Mouse (Mus musculus): ENCODE data around the gene Eno3. TPM values are rescaled to one million over a fixed set of nuclear protein-coding genes. Genes with fewer than 3 reads are reported as not detected.

Eno3 gene
- polyA plus RNA-seq, 1 experiment, result 15.3 TPM

DNA sequence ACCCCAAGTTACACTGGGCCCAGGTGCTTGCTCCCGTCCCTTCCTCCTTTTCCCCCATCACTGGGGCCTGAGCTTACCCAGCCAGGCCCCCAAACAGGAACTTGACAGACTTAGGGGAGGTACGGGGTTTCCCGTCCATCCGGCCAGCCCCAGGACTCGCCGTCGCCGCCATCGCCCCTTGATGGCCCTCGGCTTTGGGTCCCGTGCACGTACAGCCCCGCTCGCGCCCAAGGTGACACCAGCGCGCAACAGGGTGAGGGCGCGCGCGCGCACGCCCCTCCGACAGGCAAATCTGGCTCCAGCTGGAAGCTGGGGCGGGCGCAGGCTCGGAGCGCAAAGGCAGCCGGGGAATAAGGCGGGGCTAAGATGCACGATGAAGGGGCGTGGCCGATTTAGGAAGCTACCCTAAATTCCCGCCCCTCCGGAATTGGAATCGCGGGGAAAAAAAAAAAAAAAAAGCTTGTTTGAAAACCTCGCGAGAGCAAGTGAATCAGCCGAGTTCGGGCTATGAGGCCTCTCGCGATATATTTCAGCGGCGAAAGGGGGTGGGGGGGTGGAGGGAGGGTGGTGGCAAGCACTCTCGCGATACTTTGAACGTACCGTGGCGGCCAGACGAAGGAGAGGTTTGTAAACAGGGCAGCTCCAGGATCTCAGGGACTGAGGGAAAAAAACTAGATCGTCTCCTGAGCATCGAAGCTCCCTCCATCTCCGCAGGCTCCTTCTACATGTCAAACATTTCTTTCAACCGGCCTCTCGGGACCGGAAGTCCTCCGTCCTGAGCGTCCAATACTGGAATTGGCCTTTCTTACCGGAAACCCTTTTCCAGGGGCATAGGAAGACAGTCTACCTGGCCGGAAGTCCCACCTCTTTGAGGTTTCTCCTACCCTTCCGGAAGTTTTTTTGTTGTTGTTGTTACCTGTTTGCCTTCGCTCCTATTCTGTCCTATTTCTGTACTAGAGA is 10.0 kb upstream of the Eno3 start, which contains the start of the genes Rnf167 and Slc25a11:
Gene Rnf167, plus strand, starts transcription at position 545 of the 960 bp plus-strand sequence.
Gene Slc25a11, minus strand, starts transcription at position 789 of the 960 bp plus-strand sequence.
- peaks cover 20% of the 10 kb centered on the region; the same call in 1 of the 2 replicates for H3K4me1 ChIP-seq (ENCODE audit: control insufficient read depth, insufficient read depth, insufficient read length)
- peak within 1 kb of the TSS; percentile 92 for H3K27ac ChIP-seq (ENCODE audit: insufficient read depth, low read length)
- DNase-seq (ENCODE audit: low read depth in 1 of 2, low spot score in 2 of 2), result peak; percentile 94 to 98
- no peaks in the 10 kb centered on the region for H3K27me3 ChIP-seq (ENCODE audit: control insufficient read depth, insufficient read depth, low read length)
- no peak for TF ChIP-seq CTCF (IDR thresholded peaks at IDR 0.05; ENCODE audit: extremely low read depth, insufficient read depth, insufficient read length, insufficient replicate concordance)
- TF ChIP-seq POLR2A (IDR thresholded peaks at IDR 0.05; ENCODE audit: low read depth, low read length), result peak; percentile 86
- peaks cover 35% of the 10 kb centered on the region for H3K36me3 ChIP-seq (ENCODE audit: control insufficient read depth, insufficient read depth, low read length)
- peak within 1 kb of the TSS; percentile 80 for H3K4me3 ChIP-seq (ENCODE audit: extremely low read depth, insufficient read depth, insufficient read length)
- under 1% methylated on average over 62 of the region's 63 CpGs for WGBS

DNA sequence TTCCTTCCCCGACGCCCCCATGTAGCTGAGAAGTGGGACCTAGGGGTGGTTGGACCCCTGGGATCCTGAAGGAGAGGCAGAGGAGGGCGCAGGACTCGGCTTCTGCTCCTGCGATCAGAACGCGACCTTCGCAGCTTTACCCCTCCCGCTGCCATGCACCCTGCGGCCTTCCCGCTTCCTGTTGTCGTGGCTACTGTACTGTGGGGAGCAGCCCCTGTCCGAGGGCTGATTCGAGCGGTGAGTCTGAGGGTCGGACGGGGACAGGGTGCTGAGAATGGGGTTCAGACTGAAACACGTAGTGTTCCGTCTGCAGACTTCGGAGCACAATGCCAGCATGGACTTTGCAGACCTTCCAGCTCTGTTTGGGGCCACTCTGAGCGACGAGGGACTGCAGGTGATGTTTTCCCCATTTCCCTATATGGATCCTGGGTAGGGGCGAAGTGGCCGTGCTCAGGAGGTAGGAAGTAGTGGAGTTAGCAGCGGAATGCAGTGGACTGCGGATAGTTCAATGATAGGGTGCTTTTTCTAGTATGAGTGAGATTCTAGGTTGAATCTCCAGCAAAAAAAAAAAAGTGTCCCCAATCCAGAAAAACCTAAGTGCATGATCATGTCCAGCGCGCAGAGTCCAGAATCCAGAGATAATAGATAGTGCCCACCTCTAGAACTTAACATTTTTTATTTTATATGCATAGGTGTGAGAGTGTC is 9.1 kb upstream of the Eno3 start:
- Histone ChIP-seq H3K27me3 (ENCODE audit: control insufficient read depth, insufficient read depth, low read length) (no peaks in the 10 kb centered on the region), H3K27ac (ENCODE audit: insufficient read depth, low read length) (peak overlapping the region; percentile 92), H3K4me1 (ENCODE audit: control insufficient read depth, insufficient read depth, insufficient read length) (peaks cover 20% of the 10 kb centered on the region; the same call in 1 of the 2 replicates), H3K4me3 (ENCODE audit: extremely low read depth, insufficient read depth, insufficient read length) (peak overlapping the region; percentile 80), H3K36me3 (ENCODE audit: control insufficient read depth, insufficient read depth, low read length) (peaks cover 44% of the 10 kb centered on the region)
- WGBS, result 3% methylated on average over 28 of the region's 28 CpGs
- TF ChIP-seq POLR2A (IDR thresholded peaks at IDR 0.05; ENCODE audit: low read depth, low read length) (peak; percentile 43), CTCF (IDR thresholded peaks at IDR 0.05; ENCODE audit: extremely low read depth, insufficient read depth, insufficient read length, insufficient replicate concordance) (no peak)
- DNase-seq (ENCODE audit: low read depth in 1 of 2, low spot score in 2 of 2), result peak in 1 of 2 experiments; percentile 55

DNA sequence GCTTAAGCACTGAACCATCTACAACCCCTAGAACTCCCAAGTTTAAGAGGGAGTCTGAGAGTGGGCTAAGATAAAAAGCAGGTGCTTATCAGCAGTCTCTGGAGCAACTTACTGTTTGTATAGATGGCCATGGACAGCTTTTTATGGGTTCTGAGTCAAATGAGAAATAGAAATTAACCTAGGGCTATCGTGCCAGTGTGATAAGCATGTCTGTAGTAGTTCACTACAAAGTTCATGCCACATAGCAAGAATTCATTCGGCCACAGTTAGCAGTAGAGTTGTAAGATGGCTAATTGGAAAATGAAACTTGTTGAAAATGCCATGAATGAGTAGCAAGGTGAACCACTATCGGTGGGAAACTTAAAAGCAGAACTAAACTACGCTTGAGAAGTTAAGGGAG is 8.5 kb upstream of the Eno3 start:
- H3K36me3 ChIP-seq (ENCODE audit: control insufficient read depth, insufficient read depth, low read length), result peaks cover 50% of the 10 kb centered on the region
- no peak for DNase-seq (ENCODE audit: low read depth in 1 of 2, low spot score in 2 of 2)
- no peaks in the 10 kb centered on the region for H3K27me3 ChIP-seq (ENCODE audit: control insufficient read depth, insufficient read depth, low read length)
- H3K27ac ChIP-seq (ENCODE audit: insufficient read depth, low read length), result peak overlapping the region; percentile 92
- no peak for TF ChIP-seq CTCF (IDR thresholded peaks at IDR 0.05; ENCODE audit: extremely low read depth, insufficient read depth, insufficient read length, insufficient replicate concordance)
- TF ChIP-seq POLR2A (IDR thresholded peaks at IDR 0.05; ENCODE audit: low read depth, low read length), result no peak
- WGBS, result 3% methylated on average over 4 of the region's 4 CpGs
- peaks cover 20% of the 10 kb centered on the region; the same call in 1 of the 2 replicates for H3K4me1 ChIP-seq (ENCODE audit: control insufficient read depth, insufficient read depth, insufficient read length)
- H3K4me3 ChIP-seq (ENCODE audit: extremely low read depth, insufficient read depth, insufficient read length), result peak overlapping the region; percentile 80

DNA sequence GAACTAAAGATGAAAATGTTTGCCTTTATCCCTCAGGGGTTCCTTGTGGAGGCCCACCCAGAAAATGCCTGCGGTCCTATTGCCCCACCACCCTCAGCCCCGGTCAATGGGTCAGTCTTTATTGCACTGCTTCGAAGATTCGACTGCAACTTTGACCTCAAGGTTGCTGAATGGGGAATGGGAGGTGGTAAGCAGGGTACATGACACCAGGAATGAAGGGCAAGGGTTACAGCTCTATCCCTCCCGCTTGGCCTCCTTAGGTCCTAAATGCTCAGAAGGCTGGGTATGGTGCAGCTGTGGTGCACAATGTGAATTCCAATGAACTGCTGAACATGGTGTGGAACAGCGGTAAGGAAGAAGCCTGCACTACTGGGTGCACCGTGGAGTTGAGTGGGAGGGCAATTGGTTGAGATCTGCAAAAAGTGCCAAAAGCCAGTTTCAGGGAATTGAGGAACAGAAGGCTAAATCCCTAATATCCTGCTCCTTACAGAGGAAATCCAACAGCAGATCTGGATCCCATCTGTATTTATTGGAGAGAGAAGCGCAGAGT is 7.7 kb upstream of the Eno3 start:
- WGBS, result 69% methylated on average over 8 of the region's 8 CpGs
- peak overlapping the region; percentile 57 for H3K27ac ChIP-seq (ENCODE audit: insufficient read depth, low read length)
- H3K36me3 ChIP-seq (ENCODE audit: control insufficient read depth, insufficient read depth, low read length), result peaks cover 53% of the 10 kb centered on the region
- peaks cover 20% of the 10 kb centered on the region; the same call in 1 of the 2 replicates for H3K4me1 ChIP-seq (ENCODE audit: control insufficient read depth, insufficient read depth, insufficient read length)
- no peak for TF ChIP-seq POLR2A (IDR thresholded peaks at IDR 0.05; ENCODE audit: low read depth, low read length)
- TF ChIP-seq CTCF (IDR thresholded peaks at IDR 0.05; ENCODE audit: extremely low read depth, insufficient read depth, insufficient read length, insufficient replicate concordance), result no peak
- H3K4me3 ChIP-seq (ENCODE audit: extremely low read depth, insufficient read depth, insufficient read length), result peak overlapping the region; percentile 80; the same call in 1 of the 2 replicates
- DNase-seq (ENCODE audit: low read depth in 1 of 2, low spot score in 2 of 2), result no peak
- H3K27me3 ChIP-seq (ENCODE audit: control insufficient read depth, insufficient read depth, low read length), result no peaks in the 10 kb centered on the region

DNA sequence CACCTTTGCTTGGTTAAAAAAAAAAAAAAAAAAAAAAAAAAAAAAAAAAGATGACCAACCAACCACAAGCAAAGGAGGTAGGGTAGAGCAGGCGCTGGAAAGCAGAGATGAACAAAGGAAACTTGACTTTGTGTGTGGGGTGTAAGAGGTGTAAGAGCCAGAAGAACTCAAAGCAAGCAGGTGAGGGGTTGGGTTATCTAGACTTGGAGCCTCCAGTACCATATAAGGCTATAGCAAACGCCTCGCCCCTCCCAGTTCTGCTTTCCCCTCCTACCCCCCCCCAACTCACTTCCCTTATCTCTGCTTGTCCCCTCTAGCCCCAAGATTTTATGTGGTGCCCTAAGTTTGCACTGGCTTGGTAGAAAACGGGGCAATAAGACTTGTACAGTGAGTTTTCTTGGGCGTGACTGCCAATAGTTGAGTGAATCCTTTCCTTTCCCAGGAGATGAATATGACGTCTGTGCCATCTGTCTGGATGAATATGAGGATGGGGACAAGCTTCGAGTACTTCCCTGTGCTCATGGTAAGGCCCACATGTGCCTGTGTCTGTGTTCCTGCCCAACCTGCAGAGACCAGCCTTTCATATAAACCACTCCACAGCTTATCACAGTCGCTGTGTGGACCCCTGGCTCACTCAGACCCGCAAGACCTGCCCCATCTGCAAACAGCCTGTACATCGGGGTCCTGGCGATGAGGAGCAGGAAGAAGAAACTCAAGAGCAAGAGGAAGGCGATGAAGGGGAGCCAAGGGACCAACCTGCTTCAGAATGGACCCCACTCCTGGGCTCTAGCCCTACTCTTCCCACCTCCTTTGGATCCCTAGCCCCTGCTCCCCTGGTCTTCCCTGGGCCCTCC is 6.5 kb upstream of the Eno3 start:
- peaks cover 20% of the 10 kb centered on the region; the same call in 1 of the 2 replicates for H3K4me1 ChIP-seq (ENCODE audit: control insufficient read depth, insufficient read depth, insufficient read length)
- TF ChIP-seq CTCF (IDR thresholded peaks at IDR 0.05; ENCODE audit: extremely low read depth, insufficient read depth, insufficient read length, insufficient replicate concordance) (no peak), POLR2A (IDR thresholded peaks at IDR 0.05; ENCODE audit: low read depth, low read length) (no peak)
- no peaks in the 10 kb centered on the region for H3K27me3 ChIP-seq (ENCODE audit: control insufficient read depth, insufficient read depth, low read length)
- 25% methylated on average over 12 of the region's 12 CpGs for WGBS
- H3K27ac ChIP-seq (ENCODE audit: insufficient read depth, low read length), result peak overlapping the region; percentile 92
- peak overlapping the region; percentile 45 for H3K4me3 ChIP-seq (ENCODE audit: extremely low read depth, insufficient read depth, insufficient read length)
- DNase-seq (ENCODE audit: low read depth in 1 of 2, low spot score in 2 of 2), result peak; percentile 50 to 83
- H3K36me3 ChIP-seq (ENCODE audit: control insufficient read depth, insufficient read depth, low read length), result peaks cover 44% of the 10 kb centered on the region

Data from spleen, adult 2 months (tissue).